Mouse (Mus musculus): ENCODE data around the gene Ftsj3. TPM values are rescaled to one million over a fixed set of nuclear protein-coding genes. Genes with fewer than 3 reads are reported as not detected.

Gene Ftsj3
- polyA plus RNA-seq, 1 experiment = 0.56 TPM

GRCm38 (mm10) chr11:106271794-106272643 is 16.1 kb upstream of the Ftsj3 start:
- TF ChIP-seq GATA1 (IDR thresholded peaks at IDR 0.05; ENCODE audit: low read length) = peak; percentile 50; the same call in 1 of the 2 replicates
- TF ChIP-seq TAL1 (IDR thresholded peaks at IDR 0.05; ENCODE audit: low read length) = no peak
- peak overlapping the region; percentile 95 for H3K4me3 ChIP-seq (replicated peaks)
- peaks cover 2% of the 10 kb centered on the region for H3K27me3 ChIP-seq (ENCODE audit: control insufficient read depth)
- no peaks in the 10 kb centered on the region for H3K9me3 ChIP-seq (ENCODE audit: control insufficient read depth, low read length)
- peaks cover 71% of the 10 kb centered on the region for H3K4me1 ChIP-seq (ENCODE audit: control insufficient read depth)
- H3K36me3 ChIP-seq (ENCODE audit: control insufficient read depth) = peaks cover 36% of the 10 kb centered on the region

- Histone ChIP-seq H3K27me3 (ENCODE audit: control insufficient read depth) (no peaks in the 10 kb centered on the region), H3K9me3 (ENCODE audit: control insufficient read depth, low read length) (no peaks in the 10 kb centered on the region), H3K36me3 (ENCODE audit: control insufficient read depth) (peaks cover 43% of the 10 kb centered on the region), H3K4me1 (ENCODE audit: control insufficient read depth) (peaks cover 65% of the 10 kb centered on the region), H3K4me3 (replicated peaks) (peak overlapping the region; percentile 95)
- no peak for TF ChIP-seq GATA1 (IDR thresholded peaks at IDR 0.05; ENCODE audit: low read length)
- TF ChIP-seq TAL1 (IDR thresholded peaks at IDR 0.05; ENCODE audit: low read length) = no peak
Observed at GRCm38 (mm10) chr11:106271131-106271793, 15.4 kb upstream of the Ftsj3 start.

GRCm38 (mm10) chr11:106269060-106269431 is 13.2 kb upstream of the Ftsj3 start:
- H3K4me3 ChIP-seq (replicated peaks) = no peak overlapping the region
- TF ChIP-seq GATA1 (IDR thresholded peaks at IDR 0.05; ENCODE audit: low read length) = no peak
- no peak for TF ChIP-seq TAL1 (IDR thresholded peaks at IDR 0.05; ENCODE audit: low read length)
- H3K27me3 ChIP-seq (ENCODE audit: control insufficient read depth) = no peaks in the 10 kb centered on the region
- peaks cover 66% of the 10 kb centered on the region for H3K36me3 ChIP-seq (ENCODE audit: control insufficient read depth)
- H3K4me1 ChIP-seq (ENCODE audit: control insufficient read depth) = peaks cover 55% of the 10 kb centered on the region
- H3K9me3 ChIP-seq (ENCODE audit: control insufficient read depth, low read length) = no peaks in the 10 kb centered on the region

- H3K27me3 ChIP-seq (ENCODE audit: control insufficient read depth) = no peaks in the 10 kb centered on the region
- TF ChIP-seq GATA1 (IDR thresholded peaks at IDR 0.05; ENCODE audit: low read length) = no peak
- TF ChIP-seq TAL1 (IDR thresholded peaks at IDR 0.05; ENCODE audit: low read length) = no peak
- peaks cover 71% of the 10 kb centered on the region for H3K36me3 ChIP-seq (ENCODE audit: control insufficient read depth)
- H3K4me3 ChIP-seq (replicated peaks) = no peak overlapping the region
- no peaks in the 10 kb centered on the region for H3K9me3 ChIP-seq (ENCODE audit: control insufficient read depth, low read length)
- peaks cover 50% of the 10 kb centered on the region for H3K4me1 ChIP-seq (ENCODE audit: control insufficient read depth)
Observed at GRCm38 (mm10) chr11:106268326-106269059, 12.6 kb upstream of the Ftsj3 start.

- TF ChIP-seq TAL1 (IDR thresholded peaks at IDR 0.05; ENCODE audit: low read length) = no peak
- no peak for TF ChIP-seq GATA1 (IDR thresholded peaks at IDR 0.05; ENCODE audit: low read length)
- no peaks in the 10 kb centered on the region for H3K9me3 ChIP-seq (ENCODE audit: control insufficient read depth, low read length)
- no peak overlapping the region for H3K4me3 ChIP-seq (replicated peaks)
- H3K27me3 ChIP-seq (ENCODE audit: control insufficient read depth) = no peaks in the 10 kb centered on the region
- H3K36me3 ChIP-seq (ENCODE audit: control insufficient read depth) = peaks cover 77% of the 10 kb centered on the region
- peaks cover 45% of the 10 kb centered on the region for H3K4me1 ChIP-seq (ENCODE audit: control insufficient read depth)
Observed at GRCm38 (mm10) chr11:106267871-106268270, 12.0 kb upstream of the Ftsj3 start.

- peaks cover 45% of the 10 kb centered on the region for H3K4me1 ChIP-seq (ENCODE audit: control insufficient read depth)
- no peak overlapping the region for H3K4me3 ChIP-seq (replicated peaks)
- no peaks in the 10 kb centered on the region for H3K9me3 ChIP-seq (ENCODE audit: control insufficient read depth, low read length)
- H3K27me3 ChIP-seq (ENCODE audit: control insufficient read depth) = no peaks in the 10 kb centered on the region
- peaks cover 82% of the 10 kb centered on the region for H3K36me3 ChIP-seq (ENCODE audit: control insufficient read depth)
- TF ChIP-seq GATA1 (IDR thresholded peaks at IDR 0.05; ENCODE audit: low read length) (no peak), TAL1 (IDR thresholded peaks at IDR 0.05; ENCODE audit: low read length) (no peak)
Observed at GRCm38 (mm10) chr11:106267311-106267852, 11.5 kb upstream of the Ftsj3 start.

- peaks cover 92% of the 10 kb centered on the region for H3K36me3 ChIP-seq (ENCODE audit: control insufficient read depth)
- peaks cover 36% of the 10 kb centered on the region for H3K4me1 ChIP-seq (ENCODE audit: control insufficient read depth)
- H3K27me3 ChIP-seq (ENCODE audit: control insufficient read depth) = no peaks in the 10 kb centered on the region
- no peak overlapping the region for H3K4me3 ChIP-seq (replicated peaks)
- TF ChIP-seq GATA1 (IDR thresholded peaks at IDR 0.05; ENCODE audit: low read length) = no peak
- TF ChIP-seq TAL1 (IDR thresholded peaks at IDR 0.05; ENCODE audit: low read length) = no peak
- no peaks in the 10 kb centered on the region for H3K9me3 ChIP-seq (ENCODE audit: control insufficient read depth, low read length)
Observed at GRCm38 (mm10) chr11:106266431-106266830, 10.6 kb upstream of the Ftsj3 start.

- H3K4me1 ChIP-seq (ENCODE audit: control insufficient read depth) = peaks cover 28% of the 10 kb centered on the region
- no peaks in the 10 kb centered on the region for H3K27me3 ChIP-seq (ENCODE audit: control insufficient read depth)
- no peaks in the 10 kb centered on the region for H3K9me3 ChIP-seq (ENCODE audit: control insufficient read depth, low read length)
- TF ChIP-seq GATA1 (IDR thresholded peaks at IDR 0.05; ENCODE audit: low read length) = no peak
- TF ChIP-seq TAL1 (IDR thresholded peaks at IDR 0.05; ENCODE audit: low read length) = no peak
- no peak overlapping the region for H3K4me3 ChIP-seq (replicated peaks)
- peaks cover 95% of the 10 kb centered on the region for H3K36me3 ChIP-seq (ENCODE audit: control insufficient read depth)
Observed at GRCm38 (mm10) chr11:106265570-106265969, 9.7 kb upstream of the Ftsj3 start.

Data from erythroblast, embryonic 14.5 days (primary cell).